ENCODE assay signal across 8 mouse cellular contexts in the genomic region with DNA sequence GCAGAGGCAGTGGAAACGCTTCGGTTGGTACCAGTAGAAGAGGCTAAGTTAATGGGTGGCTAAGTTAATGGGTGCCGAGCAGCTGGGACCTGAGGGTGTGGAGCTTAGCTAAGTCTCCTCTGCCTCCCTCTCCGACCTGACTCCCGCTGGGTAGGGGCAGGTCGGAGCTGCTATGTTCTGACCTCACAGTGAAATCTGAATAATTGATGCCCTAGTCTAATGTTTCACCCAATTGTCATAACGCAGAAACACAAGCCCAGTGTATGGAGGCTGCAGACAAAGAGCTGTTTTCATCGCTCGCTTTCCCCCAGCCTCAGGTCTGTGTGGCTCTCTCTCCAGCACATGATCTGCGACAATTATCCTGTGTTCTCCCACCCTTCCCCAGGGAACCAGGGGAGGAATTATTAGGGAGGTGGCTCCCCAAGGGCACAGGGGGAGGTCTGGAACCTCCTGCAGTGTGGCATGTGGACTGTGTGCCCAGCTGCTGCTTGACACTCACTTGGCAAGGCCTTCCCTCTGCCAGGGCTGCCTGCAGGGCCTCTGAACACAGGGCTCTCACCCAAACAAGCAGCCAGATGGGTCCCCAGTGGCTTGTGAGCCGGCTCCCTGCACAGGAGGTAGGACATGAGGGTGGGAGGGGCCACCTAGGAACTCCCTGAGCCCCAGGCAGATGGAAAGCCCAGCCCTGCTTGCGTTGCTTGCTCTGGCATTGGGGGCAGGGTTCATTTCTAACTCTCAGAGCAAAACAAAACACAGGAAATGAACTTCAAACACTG. TPM values are rescaled to one million over a fixed set of nuclear protein-coding genes. Genes with fewer than 3 reads are reported as not detected.
A peak's percentile ranks its signal among the peaks of the same experiment; 100 is the strongest.
DNase-seq lines count a peak whose midpoint lies in the region; ATAC-seq and TF ChIP-seq lines count a peak whose summit lies in the region.

No protein-coding gene starts in this region.

- H3K9me3 ChIP-seq in liver, embryonic 11.5 days (ENCODE audit: control insufficient read depth, low read length) = no peaks in the 10 kb centered on the region
- 0 out of 2 replicates have a peak, but pooled peaks cover 2% of the 10 kb centered on the region for H3K9me3 ChIP-seq in hindbrain, embryonic 12.5 days (replicated peaks)
- H3K9me3 ChIP-seq in lung, embryonic 15.5 days = no peaks in the 10 kb centered on the region

- ATAC-seq in liver, embryonic 11.5 days (replicated peaks; ENCODE audit: low FRiP score) = no peak; the same call in 1 of the 2 replicates
- peak; percentile 92 for ATAC-seq in hindbrain, embryonic 12.5 days (ENCODE audit: low FRiP score)
- ATAC-seq in lung, embryonic 15.5 days (ENCODE audit: borderline replicate concordance, extremely low read depth, low FRiP score, low TSS enrichment) = peak; percentile 55; the same call in 1 of the 2 replicates

- no peak for TF ChIP-seq CTCF in layer of hippocampus, adult 2 months (conservative IDR thresholded peaks at IDR 0.05)

- peaks cover 26% of the 10 kb centered on the region for H3K4me1 ChIP-seq in liver, embryonic 11.5 days (replicated peaks; ENCODE audit: control insufficient read depth, insufficient read depth, low read length)
- H3K4me1 ChIP-seq in hindbrain, embryonic 12.5 days = peaks cover 17% of the 10 kb centered on the region
- peaks cover 5% of the 10 kb centered on the region for H3K4me1 ChIP-seq in lung, embryonic 15.5 days

- no peak overlapping the region; the same call in 1 of the 2 replicates for H3K9ac ChIP-seq in liver, embryonic 11.5 days (ENCODE audit: low read depth, low read length)
- peak overlapping the region; percentile 43; the same call in 1 of the 2 replicates for H3K9ac ChIP-seq in hindbrain, embryonic 12.5 days
- no peak overlapping the region for H3K9ac ChIP-seq in lung, embryonic 15.5 days

- H3K27me3 ChIP-seq in liver, embryonic 11.5 days (replicated peaks; ENCODE audit: control insufficient read depth, insufficient read depth, low read length) = no peaks in the 10 kb centered on the region
- H3K27me3 ChIP-seq in hindbrain, embryonic 12.5 days = no peaks in the 10 kb centered on the region
- no peaks in the 10 kb centered on the region for H3K27me3 ChIP-seq in lung, embryonic 15.5 days

- H3K4me2 ChIP-seq in liver, embryonic 11.5 days = no peak overlapping the region
- peak overlapping the region; percentile 11; the same call in 1 of the 2 replicates for H3K4me2 ChIP-seq in hindbrain, embryonic 12.5 days (replicated peaks)
- H3K4me2 ChIP-seq in lung, embryonic 15.5 days = no peak overlapping the region

- H3K4me3 ChIP-seq in liver, embryonic 11.5 days (ENCODE audit: low read depth, low read length) = no peak overlapping the region
- no peak overlapping the region for H3K4me3 ChIP-seq in hindbrain, embryonic 12.5 days
- no peak overlapping the region for H3K4me3 ChIP-seq in layer of hippocampus, adult 2 months
- no peak overlapping the region for H3K4me3 ChIP-seq in lung, embryonic 15.5 days

- DNase-seq in liver = peak; percentile 46
- no peak for DNase-seq in liver, embryonic 11.5 days (ENCODE audit: low spot score)
- peak; percentile 40 for DNase-seq in embryo, embryonic 10.5 days (ENCODE audit: low spot score)
- DNase-seq in layer of hippocampus, adult 2 months (ENCODE audit: low spot score in 2 of 2) = peak; percentile 68 to 81
- DNase-seq in retina, postnatal 1 day = peak; percentile 93
- no peak for DNase-seq in testis, postnatal 10 days (ENCODE audit: low spot score)

- no peak overlapping the region for H3K27ac ChIP-seq in liver, embryonic 11.5 days (ENCODE audit: low read depth, low read length)
- peak overlapping the region; percentile 85 for H3K27ac ChIP-seq in hindbrain, embryonic 12.5 days
- H3K27ac ChIP-seq in layer of hippocampus, adult 2 months = peak overlapping the region; percentile 87
- H3K27ac ChIP-seq in lung, embryonic 15.5 days = 0 out of 2 replicates have a peak overlapping the region, but pooled peaks have one; percentile 37

- WGBS in liver, embryonic 11.5 days = 64% methylated on average over 12 of the region's 12 CpGs
- WGBS in hindbrain, embryonic 12.5 days = 19% methylated on average over 12 of the region's 12 CpGs
- WGBS in lung, embryonic 15.5 days = 39% methylated on average over 12 of the region's 12 CpGs

- H3K36me3 ChIP-seq in liver, embryonic 11.5 days (ENCODE audit: control insufficient read depth, insufficient read depth, low read length) = no peaks in the 10 kb centered on the region
- H3K36me3 ChIP-seq in hindbrain, embryonic 12.5 days = no peaks in the 10 kb centered on the region
- no peaks in the 10 kb centered on the region for H3K36me3 ChIP-seq in lung, embryonic 15.5 days

RNA-seq across cellular contexts. Expression of a gene that starts 47.9 kb away (rescaled TPM):
- polyA plus RNA-seq in liver, embryonic 11.5 days (2014; fragmentation: Nextera tagmentation; extraction: Ambion mirVana) = 20.0 and 20.9 TPM in 2 replicates
- polyA plus RNA-seq in hindbrain, embryonic 12.5 days (2016; fragmentation: Nextera tagmentation; extraction: Ambion mirVana) = 28.1 and 30.1 TPM in 2 replicates
- total RNA-seq in layer of hippocampus, adult 2 months (2021) = 100 to 1,000 TPM; 200 to 216 TPM
- polyA plus RNA-seq in lung, embryonic 15.5 days (2015; fragmentation: Nextera tagmentation; extraction: Ambion mirVana) = 34.4 and 35.1 TPM in 2 replicates

Comparison
In these comparisons a context has a peak if more than half of its experiments do, and no peak if none do; other contexts are left out.
1. DNase-seq: peak in liver (single experiment), embryo, embryonic 10.5 days (single experiment), layer of hippocampus, adult 2 months (2 of 2) and retina, postnatal 1 day (single experiment); none in liver, embryonic 11.5 days (single experiment) and testis, postnatal 10 days (single experiment).